Mouse (Mus musculus): ENCODE data around the gene Plxna1.

DNA sequence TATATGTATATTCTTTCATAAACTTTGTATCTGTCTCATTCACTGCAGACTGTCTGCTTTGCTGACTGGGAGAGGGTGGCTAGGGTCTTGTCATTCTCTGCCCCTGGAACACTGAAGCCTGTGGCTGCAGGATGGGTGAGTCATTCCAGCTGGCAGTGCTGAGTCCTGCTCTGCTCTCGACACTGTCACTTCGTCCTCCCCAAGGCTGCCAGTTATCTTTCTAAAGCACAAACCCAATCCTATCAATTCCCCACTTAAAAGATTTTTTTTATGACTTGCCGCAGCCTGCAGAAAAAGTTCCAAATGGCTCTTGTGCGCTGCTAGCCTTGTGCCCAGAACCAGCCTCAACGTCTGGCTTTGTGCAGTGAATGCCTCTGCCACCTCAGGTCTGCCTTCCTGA is 45.8 kb upstream of the Plxna1 start:
- no peak for TF ChIP-seq CTCF (IDR thresholded peaks at IDR 0.05 in 2 of 3, conservative IDR thresholded peaks at IDR 0.05 in 1 of 3; ENCODE audit: control insufficient read depth in 1 of 3, insufficient read depth in 1 of 3, low read depth in 2 of 3, low read length in 3 of 3, poor library complexity in 1 of 3, severe bottlenecking in 1 of 3)
- TF ChIP-seq POLR2A (IDR thresholded peaks at IDR 0.05; ENCODE audit: control insufficient read depth in 1 of 2, insufficient read depth in 1 of 2, low read depth in 1 of 2, low read length in 2 of 2, poor library complexity in 1 of 2), result no peak
- no peak for TF ChIP-seq CHD2 (IDR thresholded peaks at IDR 0.05; ENCODE audit: low read length)
- no peak for TF ChIP-seq MAX (IDR thresholded peaks at IDR 0.05; ENCODE audit: low read length)
- TF ChIP-seq HCFC1 (IDR thresholded peaks at IDR 0.05; ENCODE audit: low read depth, low read length), result no peak
- peak; percentile 86 for TF ChIP-seq RCOR1 (IDR thresholded peaks at IDR 0.05; ENCODE audit: low read depth, low read length)

All from MEL (cell line).